Mouse (Mus musculus): Measurements from ENCODE around the gene Sod1. TPM values are rescaled to one million over a fixed set of nuclear protein-coding genes. Genes with fewer than 3 reads are reported as not detected.

Gene Sod1
- total and polyA plus RNA-seq, 2 experiments = 1,360 to 1,719 TPM

GRCm38 (mm10) chr16:90203226-90203962 lies 17.2 kb upstream of the Sod1 start:
- no peak for TF ChIP-seq CTCF (IDR thresholded peaks at IDR 0.05; ENCODE audit: low read depth, low read length)
- no peak for TF ChIP-seq POLR2A (IDR thresholded peaks at IDR 0.05; ENCODE audit: extremely low read depth, insufficient read depth, low read length)
- H3K27me3 ChIP-seq (ENCODE audit: control insufficient read depth, insufficient read depth, low read length) = no peaks in the 10 kb centered on the region
- peaks cover 5% of the 10 kb centered on the region for H3K4me1 ChIP-seq (ENCODE audit: control insufficient read depth, insufficient read depth, low read length)
- H3K4me3 ChIP-seq (ENCODE audit: insufficient read depth, low read depth, low read length) = no peak overlapping the region
- DNase-seq (ENCODE audit: extremely low read depth, low read depth, low spot score) = no peak
- no peaks in the 10 kb centered on the region for H3K79me2 ChIP-seq (ENCODE audit: control insufficient read depth, insufficient read depth, low read length)
- WGBS = 90% methylated on average over 6 of the region's 6 CpGs
- no peaks in the 10 kb centered on the region for H3K36me3 ChIP-seq (ENCODE audit: control insufficient read depth, insufficient read depth, low read length)
- no peak overlapping the region for H3K9ac ChIP-seq (ENCODE audit: low read depth, low read length)
- no peak overlapping the region for H3K27ac ChIP-seq (replicated peaks; ENCODE audit: insufficient read depth, low read depth, low read length)

GRCm38 (mm10) chr16:90204868-90205267 lies 15.7 kb upstream of the Sod1 start:
- Histone ChIP-seq H3K36me3 (ENCODE audit: control insufficient read depth, insufficient read depth, low read length) (no peaks in the 10 kb centered on the region), H3K4me3 (ENCODE audit: insufficient read depth, low read depth, low read length) (no peak overlapping the region), H3K79me2 (ENCODE audit: control insufficient read depth, insufficient read depth, low read length) (no peaks in the 10 kb centered on the region), H3K27ac (replicated peaks; ENCODE audit: insufficient read depth, low read depth, low read length) (no peak overlapping the region), H3K27me3 (ENCODE audit: control insufficient read depth, insufficient read depth, low read length) (no peaks in the 10 kb centered on the region), H3K9ac (ENCODE audit: low read depth, low read length) (no peak overlapping the region), H3K4me1 (ENCODE audit: control insufficient read depth, insufficient read depth, low read length) (no peaks in the 10 kb centered on the region)
- WGBS = 99% methylated on average over 2 of the region's 2 CpGs
- no peak for DNase-seq (ENCODE audit: extremely low read depth, low read depth, low spot score)
- no peak for TF ChIP-seq POLR2A (IDR thresholded peaks at IDR 0.05; ENCODE audit: extremely low read depth, insufficient read depth, low read length)
- no peak for TF ChIP-seq CTCF (IDR thresholded peaks at IDR 0.05; ENCODE audit: low read depth, low read length)

GRCm38 (mm10) chr16:90208996-90209395 lies 11.6 kb upstream of the Sod1 start:
- TF ChIP-seq POLR2A (IDR thresholded peaks at IDR 0.05; ENCODE audit: extremely low read depth, insufficient read depth, low read length) (no peak), CTCF (IDR thresholded peaks at IDR 0.05; ENCODE audit: low read depth, low read length) (no peak)
- Histone ChIP-seq H3K27ac (replicated peaks; ENCODE audit: insufficient read depth, low read depth, low read length) (no peak overlapping the region), H3K4me1 (ENCODE audit: control insufficient read depth, insufficient read depth, low read length) (peaks cover 2% of the 10 kb centered on the region; the same call in 1 of the 2 replicates), H3K79me2 (ENCODE audit: control insufficient read depth, insufficient read depth, low read length) (no peaks in the 10 kb centered on the region), H3K9ac (ENCODE audit: low read depth, low read length) (no peak overlapping the region), H3K36me3 (ENCODE audit: control insufficient read depth, insufficient read depth, low read length) (no peaks in the 10 kb centered on the region), H3K4me3 (ENCODE audit: insufficient read depth, low read depth, low read length) (no peak overlapping the region), H3K27me3 (ENCODE audit: control insufficient read depth, insufficient read depth, low read length) (no peaks in the 10 kb centered on the region)
- DNase-seq (ENCODE audit: extremely low read depth, low read depth, low spot score) = no peak
- 84% methylated on average over 3 of the region's 3 CpGs for WGBS

GRCm38 (mm10) chr16:90210717-90211116 lies 9.8 kb upstream of the Sod1 start:
- 83% methylated on average over 10 of the region's 10 CpGs for WGBS
- TF ChIP-seq POLR2A (IDR thresholded peaks at IDR 0.05; ENCODE audit: extremely low read depth, insufficient read depth, low read length) (no peak), CTCF (IDR thresholded peaks at IDR 0.05; ENCODE audit: low read depth, low read length) (no peak)
- Histone ChIP-seq H3K27me3 (ENCODE audit: control insufficient read depth, insufficient read depth, low read length) (no peaks in the 10 kb centered on the region), H3K4me1 (ENCODE audit: control insufficient read depth, insufficient read depth, low read length) (peaks cover 4% of the 10 kb centered on the region), H3K79me2 (ENCODE audit: control insufficient read depth, insufficient read depth, low read length) (no peaks in the 10 kb centered on the region), H3K9ac (ENCODE audit: low read depth, low read length) (no peak overlapping the region), H3K27ac (replicated peaks; ENCODE audit: insufficient read depth, low read depth, low read length) (no peak overlapping the region), H3K4me3 (ENCODE audit: insufficient read depth, low read depth, low read length) (no peak overlapping the region), H3K36me3 (ENCODE audit: control insufficient read depth, insufficient read depth, low read length) (no peaks in the 10 kb centered on the region)
- DNase-seq (ENCODE audit: extremely low read depth, low read depth, low spot score) = no peak

GRCm38 (mm10) chr16:90211767-90212166 lies 8.8 kb upstream of the Sod1 start:
- Histone ChIP-seq H3K27ac (replicated peaks; ENCODE audit: insufficient read depth, low read depth, low read length) (no peak overlapping the region), H3K27me3 (ENCODE audit: control insufficient read depth, insufficient read depth, low read length) (no peaks in the 10 kb centered on the region)

More at GRCm38 (mm10) chr16:90211767-90212166, 8.8 kb upstream of the Sod1 start:
- no peaks in the 10 kb centered on the region for H3K79me2 ChIP-seq (ENCODE audit: control insufficient read depth, insufficient read depth, low read length)
- no peaks in the 10 kb centered on the region for H3K36me3 ChIP-seq (ENCODE audit: control insufficient read depth, insufficient read depth, low read length)
- H3K4me3 ChIP-seq (ENCODE audit: insufficient read depth, low read depth, low read length) = no peak overlapping the region
- DNase-seq (ENCODE audit: extremely low read depth, low read depth, low spot score) = no peak
- no peak overlapping the region for H3K9ac ChIP-seq (ENCODE audit: low read depth, low read length)
- 89% methylated on average over 8 of the region's 8 CpGs for WGBS
- peaks cover 9% of the 10 kb centered on the region for H3K4me1 ChIP-seq (ENCODE audit: control insufficient read depth, insufficient read depth, low read length)
- TF ChIP-seq CTCF (IDR thresholded peaks at IDR 0.05; ENCODE audit: low read depth, low read length) = no peak
- TF ChIP-seq POLR2A (IDR thresholded peaks at IDR 0.05; ENCODE audit: extremely low read depth, insufficient read depth, low read length) = no peak

All from liver, adult 2 months (tissue).